Mouse (Mus musculus) frontal cortex, postnatal 10 days (tissue): Measurements from ENCODE around the gene Rps6kl1.

Source experiments
- DNase-seq, 2 experiments: peaks; one replicate each; pipeline ENCODE4 v3.0.0; 2022; ENCODE audit warnings: low spot score in 2 of 2, mixed read lengths in 1 of 2

Rps6kl1 gene

GRCm38 (mm10) chr12:85108643-85109042 lies 42.4 kb downstream of the Rps6kl1 start:
- DNase-seq = no peak

DNA sequence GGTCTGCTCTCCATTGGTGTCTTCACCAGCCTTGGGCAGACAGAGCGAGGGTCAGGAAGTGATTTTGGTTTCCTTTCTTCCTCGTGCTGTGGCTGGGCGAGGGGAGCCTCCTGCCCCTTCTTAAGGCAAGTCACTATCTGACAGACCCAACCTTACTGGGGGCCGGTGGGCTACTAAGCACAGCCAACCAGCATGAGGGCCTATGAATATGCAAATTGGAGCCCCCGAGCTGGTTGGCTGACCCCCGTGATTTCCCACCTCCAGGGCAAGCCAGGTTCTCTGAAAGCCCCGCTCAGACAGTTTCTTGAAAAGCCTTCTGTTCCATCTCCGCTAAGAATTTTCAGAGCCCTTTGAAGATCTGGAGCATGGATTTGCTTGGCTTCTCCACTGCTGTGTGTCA lies 44.8 kb downstream of the Rps6kl1 start:
- DNase-seq = no peak

DNA sequence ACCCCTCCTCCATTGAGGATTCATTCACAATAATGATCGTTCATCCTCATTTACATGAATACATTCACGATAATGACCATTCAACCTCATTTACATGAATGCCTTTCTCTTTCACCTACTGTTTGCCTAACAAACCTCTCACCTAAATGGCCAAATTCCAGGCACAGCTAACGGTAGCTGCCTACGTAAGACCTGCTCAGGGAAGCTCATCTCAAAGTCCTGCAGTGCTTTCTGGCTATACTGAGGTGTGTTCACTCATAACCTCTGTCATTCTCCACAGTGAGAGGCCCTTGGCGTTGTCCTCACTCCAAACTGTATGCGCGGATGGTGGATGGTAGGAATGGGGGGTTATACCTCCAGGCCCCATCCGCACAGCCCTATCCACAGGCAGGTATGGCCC lies 46.3 kb downstream of the Rps6kl1 start:
- no peak for DNase-seq

GRCm38 (mm10) chr12:85103096-85103495 lies 48.0 kb downstream of the Rps6kl1 start:
- DNase-seq = no peak

DNA sequence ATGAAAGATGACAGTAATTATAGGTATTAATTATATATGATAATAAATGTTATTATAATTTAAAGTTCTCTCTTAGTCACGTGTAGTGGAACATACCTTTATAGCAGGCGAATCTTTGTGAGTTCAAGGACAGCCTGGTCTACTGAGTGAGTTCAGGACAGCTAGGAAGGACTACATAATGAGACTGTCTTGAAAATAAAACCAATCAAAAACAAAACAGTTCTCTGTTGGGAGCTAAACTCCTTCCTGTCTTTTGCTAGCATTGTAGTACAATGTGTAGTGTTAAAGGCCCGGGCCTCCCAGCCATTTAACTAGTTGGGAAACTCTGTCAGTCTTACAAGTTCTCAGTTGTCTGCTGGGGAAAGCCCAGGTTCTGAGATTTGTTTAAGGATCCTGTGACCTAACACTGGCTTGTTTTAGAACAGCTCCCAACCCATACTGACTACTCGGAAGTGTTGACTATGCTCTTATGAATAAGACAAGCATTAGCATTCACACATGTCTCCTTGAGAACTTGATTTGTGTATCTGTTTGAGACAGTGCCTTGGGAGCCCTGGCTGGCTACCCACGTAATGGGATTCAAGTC lies 49.5 kb downstream of the Rps6kl1 start:
- DNase-seq = no peak

DNA sequence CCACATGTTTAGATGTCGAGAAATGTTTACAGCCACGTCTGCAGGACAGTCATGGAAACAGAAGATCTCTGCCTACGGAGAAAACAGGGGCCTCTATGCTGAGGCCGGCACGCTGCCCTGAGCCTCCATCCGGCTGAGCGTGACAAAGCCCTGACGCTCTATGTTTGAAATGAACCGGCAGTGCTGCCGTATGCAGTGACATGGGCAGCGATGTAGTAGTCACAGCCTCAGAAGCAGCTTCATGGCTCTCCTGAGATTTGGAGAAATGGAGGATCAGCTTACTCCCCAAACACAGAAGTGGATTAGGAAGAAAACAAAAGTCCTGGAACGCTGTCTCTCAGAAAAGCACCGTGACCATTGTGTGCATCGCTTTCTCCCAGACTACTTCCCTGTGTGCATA lies 50.1 kb downstream of the Rps6kl1 start:
- DNase-seq = no peak

- no peak for DNase-seq
These were observed 55.2 kb downstream of the Rps6kl1 start for GRCm38 (mm10) chr12:85095859-85096258.

DNA sequence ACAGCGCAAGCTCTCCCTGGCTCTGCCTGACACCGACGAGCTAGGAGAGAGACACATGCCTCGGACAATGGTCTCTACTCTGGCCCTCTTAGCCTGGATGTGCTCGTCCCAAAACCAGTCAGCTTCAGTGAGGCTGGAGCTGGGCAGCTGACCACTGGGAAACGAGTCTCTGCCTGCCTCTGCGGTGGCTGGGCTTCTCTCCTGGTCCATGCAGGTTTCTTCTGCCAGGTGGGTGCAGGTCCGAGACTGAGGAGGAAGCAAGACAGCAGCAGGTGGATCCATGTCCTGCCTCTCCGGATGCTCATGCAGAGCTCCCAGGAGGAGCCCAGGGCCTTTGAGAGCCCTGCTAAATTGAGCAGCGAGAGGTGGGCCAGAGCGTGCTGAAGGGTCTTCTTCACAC lies 55.9 kb downstream of the Rps6kl1 start:
- DNase-seq = no peak

GRCm38 (mm10) chr12:85094706-85095105 lies 56.4 kb downstream of the Rps6kl1 start:
- DNase-seq = no peak

DNA sequence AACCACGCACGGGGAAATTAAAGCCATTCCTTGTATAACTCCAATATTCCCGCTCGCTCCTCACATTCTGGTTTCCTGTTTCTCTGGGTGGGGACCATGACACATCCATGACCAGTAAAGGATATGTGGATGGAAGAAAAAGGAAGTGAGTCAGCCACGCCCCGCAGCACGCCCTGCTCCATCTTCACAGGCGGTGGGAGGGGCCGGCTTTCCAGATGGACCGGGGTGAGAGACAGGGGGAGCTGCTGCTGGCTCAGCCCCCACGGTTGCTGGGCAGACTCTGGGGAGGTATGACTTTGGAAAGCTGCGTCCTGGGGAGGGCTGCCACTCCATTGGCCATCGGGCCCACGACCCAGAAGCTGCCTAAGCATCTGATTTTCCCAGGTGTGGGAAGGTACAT lies 57.1 kb downstream of the Rps6kl1 start:
- peak; percentile 43 to 56 for DNase-seq

DNA sequence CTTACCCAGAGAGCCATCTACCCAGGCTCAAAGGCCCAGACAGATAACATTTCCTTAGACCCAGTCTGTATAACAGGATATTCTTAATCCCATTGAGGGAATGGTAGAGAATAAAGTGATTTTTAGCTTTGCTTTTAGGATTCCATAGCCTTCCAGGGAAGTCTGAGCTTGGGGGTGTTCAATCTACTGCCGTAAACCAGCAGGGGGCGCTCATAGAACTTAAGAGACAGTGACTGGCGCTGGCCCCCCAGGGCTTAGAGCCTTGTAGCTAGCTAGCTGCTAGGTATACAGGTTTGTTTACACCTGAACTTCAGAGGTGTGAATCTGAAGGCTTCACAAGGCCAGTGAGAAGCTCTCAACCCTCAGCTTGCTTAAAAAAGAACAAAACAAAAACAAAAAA lies 58.9 kb downstream of the Rps6kl1 start:
- DNase-seq = peak in 1 of 2 experiments; percentile 47

- DNase-seq = no peak
These were observed 59.9 kb downstream of the Rps6kl1 start for GRCm38 (mm10) chr12:85091190-85091589.

DNA sequence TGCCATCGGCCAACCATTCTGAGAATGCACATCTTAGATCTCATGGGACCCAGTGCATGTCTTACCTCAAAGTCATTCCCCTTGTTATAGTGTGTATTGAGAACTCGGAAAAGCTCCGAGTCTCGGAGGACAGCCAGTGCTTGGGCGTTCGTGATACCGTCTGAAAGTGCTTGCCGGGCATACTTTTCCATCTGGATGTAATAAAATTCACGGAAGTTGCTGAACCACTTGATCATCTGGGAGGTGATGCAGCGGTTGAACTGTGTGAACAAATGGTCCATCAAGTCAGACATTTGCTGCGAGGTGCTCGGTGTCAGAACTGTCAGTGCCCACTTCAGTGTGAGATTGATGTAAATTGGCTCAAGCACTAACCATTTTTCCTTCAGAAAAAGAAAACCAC lies 63.2 kb downstream of the Rps6kl1 start:
- DNase-seq = no peak
